Mouse (Mus musculus) heart, adult 2 months (tissue): Measurements from ENCODE around the gene Gm20388.

Experiments used
- CTCF ChIP-seq: fragments of 200-600 bp; IDR thresholded peaks from 2 replicates; pipeline ENCODE4 v1.8.1; 2022; ENCODE audit warnings: antibody characterized with exemption, mild to moderate bottlenecking, moderate library complexity
- EP300 ChIP-seq: fragments of 200-500 bp; IDR thresholded peaks from 2 replicates; pipeline ENCODE4 v1.6.1; 2011; ENCODE audit warnings: low read depth, low read length, control low read depth; ENCODE audit not compliant: insufficient read depth
- POLR2A ChIP-seq: fragments of 200-500 bp; IDR thresholded peaks from 2 replicates; pipeline ENCODE4 v1.6.1; 2011; ENCODE audit warnings: mild to moderate bottlenecking, low read depth, low read length, control low read depth; ENCODE audit not compliant: insufficient read depth

DNA sequence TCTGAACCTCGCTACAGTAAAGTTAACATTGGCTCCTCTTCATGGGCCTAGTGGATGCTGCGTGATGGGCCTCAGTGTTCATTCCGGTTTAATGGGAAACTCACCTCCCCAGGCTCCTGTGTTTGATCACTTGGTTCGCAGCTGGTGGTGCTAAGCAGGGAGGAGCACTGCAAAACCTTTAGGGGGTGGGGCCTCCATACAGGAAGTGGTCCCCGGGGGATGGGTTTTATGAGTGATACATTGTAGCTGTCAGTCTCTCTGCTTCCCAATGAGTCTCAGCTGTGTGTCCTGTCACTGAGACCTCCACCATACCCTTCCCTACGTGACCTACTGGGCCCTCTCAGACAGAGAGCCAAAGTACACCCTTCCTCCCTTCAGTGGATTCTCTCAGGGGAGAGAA lies 956.7 kb downstream of the Gm20388 start:
- no peak for TF ChIP-seq EP300
- no peak for TF ChIP-seq POLR2A
- no peak for TF ChIP-seq CTCF
